Mouse (Mus musculus): ENCODE measurements around the gene Vipr1. TPM values are rescaled to one million over a fixed set of nuclear protein-coding genes. Genes with fewer than 3 reads are reported as not detected.
A peak's percentile ranks its signal among the peaks of the same experiment; 100 is the strongest.

Vipr1 gene
- polyA plus RNA-seq, 3 experiments from 2014 or later = 0.98 to 2.4 (median 1.8) TPM

- peak; percentile 33 for ATAC-seq
Measured at GRCm38 (mm10) chr9:121719347-121720331, 77.1 kb downstream of the Vipr1 start.

Other genes starting within 250 kb of the Vipr1 start
- gene Cck, start 147.0 kb upstream of the Vipr1 start, polyA plus RNA-seq (2017; shearing (Covaris generic)) = not detected
- gene Lyzl4, start 620 bp upstream of the Vipr1 start, polyA plus RNA-seq (2017; shearing (Covaris generic)) = not detected
- gene Sec22c, start 62.8 kb downstream of the Vipr1 start, polyA plus RNA-seq (2017; shearing (Covaris generic)) = 10 to 100 TPM in 2 of 3 experiments, 1 to 10 TPM in 1; 9.1 to 19.1 (median 17.1) TPM
- gene Ss18l2, start 67.6 kb downstream of the Vipr1 start, polyA plus RNA-seq (2017; shearing (Covaris generic)) = 10 to 100 TPM; 45.5 to 68.0 (median 63.4) TPM
- gene Nktr, start 76.5 kb downstream of the Vipr1 start, polyA plus RNA-seq (2017; shearing (Covaris generic)) = 100 to 1,000 TPM; 108 to 126 (median 117) TPM
- under 1 TPM in 2 of 3 experiments, not detected in 1; 0.23 to 0.24 TPM for gene Zfp651, start 116.6 kb downstream of the Vipr1 start, polyA plus RNA-seq (2017; shearing (Covaris generic))
- not detected for gene Klhl40, start 134.9 kb downstream of the Vipr1 start, polyA plus RNA-seq (2017; shearing (Covaris generic))
- not detected for gene Hhatl, start 149.8 kb downstream of the Vipr1 start, polyA plus RNA-seq (2017; shearing (Covaris generic))
- gene Ccdc13, start 196.7 kb downstream of the Vipr1 start, polyA plus RNA-seq (2017; shearing (Covaris generic)) = not detected
- 100 to 1,000 TPM; 108 to 167 (median 119) TPM for gene Higd1a, start 215.6 kb downstream of the Vipr1 start, polyA plus RNA-seq (2017; shearing (Covaris generic))